Mouse (Mus musculus) MEL (cell line): ENCODE measurements around the gene Cgnl1. TPM values are rescaled to one million over a fixed set of nuclear protein-coding genes. Genes with fewer than 3 reads are reported as not detected.

Experiments
- DNase-seq: peaks from one replicate; pipeline ENCODE4 v3.0.0; 2011; ENCODE audit warnings: low read depth, low spot score
- H3K27ac ChIP-seq: 2 replicates; pipeline ENCODE4 v1.5.1; 2012; ENCODE audit warnings: low read depth, mild to moderate bottlenecking, control low read depth, low read length, moderate library complexity; ENCODE audit not compliant: control insufficient read depth
- H3K27me3 ChIP-seq, 2 experiments: fragments of 150-350 bp in 1 of 2; sonication (generic) in 1 of 2; 2 replicates each; pipeline ENCODE4 v1.6.1; 2012; ENCODE audit warnings: low read length in 2 of 2, mild to moderate bottlenecking in 2 of 2, improper control_type of control experiment in 1 of 2, moderate library complexity in 1 of 2; ENCODE audit not compliant: insufficient read depth in 2 of 2, control insufficient read depth in 1 of 2
- H3K36me3 ChIP-seq, 2 experiments: 2 replicates each; pipeline ENCODE4 v1.6.1; 2012 to 2014; ENCODE audit warnings: low read length in 2 of 2, improper control_type of control experiment in 1 of 2, inconsistent platforms in 1 of 2, mild to moderate bottlenecking in 1 of 2; ENCODE audit not compliant: insufficient read depth in 2 of 2, control insufficient read depth in 1 of 2
- H3K4me1 ChIP-seq, 2 experiments: fragments of 150-350 bp in 1 of 2; sonication (generic) in 1 of 2; 2 replicates each; pipeline ENCODE4 v1.6.1; 2012; ENCODE audit warnings: low read length in 2 of 2, improper control_type of control experiment in 1 of 2, mild to moderate bottlenecking in 1 of 2; ENCODE audit not compliant: insufficient read depth in 2 of 2, control insufficient read depth in 1 of 2
- H3K4me3 ChIP-seq, 2 experiments: fragments of 150-350 bp in 1 of 2; sonication (generic) in 1 of 2; 2 replicates each; pipeline ENCODE4 v1.5.1; 2012; ENCODE audit warnings: low read depth in 2 of 2, low read length in 2 of 2, mild to moderate bottlenecking in 2 of 2, moderate library complexity in 2 of 2, control low read depth in 1 of 2, improper control_type of control experiment in 1 of 2; ENCODE audit not compliant: control insufficient read depth in 1 of 2, insufficient read depth in 1 of 2
- H3K79me2 ChIP-seq: 2 replicates; pipeline ENCODE4 v1.6.1; 2012; ENCODE audit warnings: mild to moderate bottlenecking, low read length, moderate library complexity; ENCODE audit not compliant: control insufficient read depth, poor library complexity, insufficient read depth
- H3K9ac ChIP-seq: 2 replicates; pipeline ENCODE4 v1.6.1; 2012; ENCODE audit warnings: low read depth, mild to moderate bottlenecking, control low read depth, low read length, moderate library complexity; ENCODE audit not compliant: control insufficient read depth, poor library complexity, severe bottlenecking
- H3K9me3 ChIP-seq: fragments of 150-350 bp; sonication (generic); replicated peaks from 2 replicates; pipeline ENCODE4 v1.6.1; 2012; ENCODE audit warnings: mild to moderate bottlenecking, low read length, improper control_type of control experiment, moderate library complexity; ENCODE audit not compliant: insufficient read depth
- E2F4 ChIP-seq: IDR thresholded peaks from 2 replicates; pipeline ENCODE4 v1.6.1; 2011; ENCODE audit warnings: low read depth, low read length, improper control_type of control experiment, borderline replicate concordance
- ELF1 ChIP-seq: IDR thresholded peaks from 2 replicates; pipeline ENCODE4 v1.6.1; 2014; ENCODE audit warnings: low read depth, mild to moderate bottlenecking, inconsistent platforms, low read length, improper control_type of control experiment, moderate library complexity
- EP300 ChIP-seq, 2 experiments: IDR thresholded peaks; 2 replicates each; pipeline ENCODE4 v1.6.1; 2011; ENCODE audit warnings: improper control_type of control experiment in 2 of 2, low read length in 2 of 2, low read depth in 1 of 2, mild to moderate bottlenecking in 1 of 2
- HCFC1 ChIP-seq: IDR thresholded peaks from 2 replicates; pipeline ENCODE4 v1.6.1; 2012; ENCODE audit warnings: low read depth, mild to moderate bottlenecking, inconsistent platforms, low read length, improper control_type of control experiment, moderate library complexity
- JUND ChIP-seq: IDR thresholded peaks from 2 replicates; pipeline ENCODE4 v1.6.1; 2011; ENCODE audit warnings: low read depth, mild to moderate bottlenecking, improper control_type of control experiment, low read length
- MAFK ChIP-seq: IDR thresholded peaks from 2 replicates; pipeline ENCODE4 v1.6.1; 2011; ENCODE audit warnings: low read depth, mild to moderate bottlenecking, low read length, improper control_type of control experiment, borderline replicate concordance
- MAZ ChIP-seq: IDR thresholded peaks from 2 replicates; pipeline ENCODE4 v1.6.1; 2012; ENCODE audit warnings: low read depth, mild to moderate bottlenecking, inconsistent platforms, low read length, improper control_type of control experiment
- MEF2A ChIP-seq: IDR thresholded peaks from 2 replicates; pipeline ENCODE4 v1.6.1; 2014; ENCODE audit warnings: low read depth, mild to moderate bottlenecking, inconsistent platforms, low read length, improper control_type of control experiment; ENCODE audit not compliant: poor library complexity, insufficient replicate concordance, severe bottlenecking; ENCODE audit errors: extremely low read depth
- MYB ChIP-seq: IDR thresholded peaks from 2 replicates; pipeline ENCODE4 v1.6.1; 2011; ENCODE audit warnings: mild to moderate bottlenecking, low read depth, low read length, improper control_type of control experiment
- MYC ChIP-seq: IDR thresholded peaks from 2 replicates; pipeline ENCODE4 v1.6.1; 2011; ENCODE audit warnings: low read depth, mild to moderate bottlenecking, low read length, improper control_type of control experiment, moderate library complexity
- NRF1 ChIP-seq: IDR thresholded peaks from 2 replicates; pipeline ENCODE4 v1.6.1; 2014; ENCODE audit warnings: low read depth, mild to moderate bottlenecking, inconsistent platforms, low read length, improper control_type of control experiment, moderate library complexity; ENCODE audit not compliant: poor library complexity, insufficient read depth, severe bottlenecking
- POLR2A ChIP-seq, 2 experiments: IDR thresholded peaks; 2 replicates each; pipeline ENCODE4 v1.6.1; 2011 to 2012; ENCODE audit warnings: low read length in 2 of 2, mild to moderate bottlenecking in 2 of 2, control low read depth in 1 of 2, improper control_type of control experiment in 1 of 2, low read depth in 1 of 2, moderate library complexity in 1 of 2; ENCODE audit not compliant: control insufficient read depth in 1 of 2, insufficient read depth in 1 of 2, poor library complexity in 1 of 2
- SIN3A ChIP-seq: IDR thresholded peaks from 2 replicates; pipeline ENCODE4 v1.6.1; 2012; ENCODE audit warnings: low read length, improper control_type of control experiment, inconsistent platforms
- SMC3 ChIP-seq: IDR thresholded peaks from 2 replicates; pipeline ENCODE4 v1.6.1; 2011; ENCODE audit warnings: low read depth, low read length, improper control_type of control experiment
- TBP ChIP-seq: IDR thresholded peaks from 2 replicates; pipeline ENCODE4 v1.8.0; 2011; ENCODE audit warnings: low read depth, low read length, improper control_type of control experiment
- USF1 ChIP-seq: IDR thresholded peaks from 2 replicates; pipeline ENCODE4 v1.6.1; 2014; ENCODE audit warnings: low read depth, mild to moderate bottlenecking, inconsistent platforms, low read length, improper control_type of control experiment, moderate library complexity
- USF2 ChIP-seq, 2 experiments: IDR thresholded peaks; 2 replicates each; pipeline ENCODE4 v1.6.1; 2011 to 2012; ENCODE audit warnings: improper control_type of control experiment in 2 of 2, low read length in 2 of 2, borderline replicate concordance in 1 of 2, inconsistent platforms in 1 of 2, low read depth in 1 of 2, mild to moderate bottlenecking in 1 of 2; ENCODE audit not compliant: insufficient read depth in 1 of 2
- ZC3H11A ChIP-seq: IDR thresholded peaks from 2 replicates; pipeline ENCODE4 v1.6.1; 2012; ENCODE audit warnings: low read depth, mild to moderate bottlenecking, inconsistent platforms, low read length, improper control_type of control experiment
- ZNF384 ChIP-seq: IDR thresholded peaks from 2 replicates; pipeline ENCODE4 v1.6.1; 2012; ENCODE audit warnings: low read depth, mild to moderate bottlenecking, inconsistent platforms, low read length, improper control_type of control experiment
- polyA plus RNA-seq, 2 experiments: library from polyadenylated mRNA; stranded (reverse) in 1 of 2; unstranded in 1 of 2; fragments of >175 nt in 1 of 2; fragments of >200 nt in 1 of 2; gene quantifications; 2 replicates each; pipeline versions ENCODE4 v1.2.1 to v1.2.4; 2012; ENCODE audit warnings: low replicate concordance in 2 of 2, low read depth in 1 of 2; ENCODE audit not compliant: insufficient read length in 2 of 2, insufficient read depth in 1 of 2, missing spikeins in 1 of 2
- total RNA-seq: library from RNA; depleted of rRNA; stranded (reverse); fragments of 300-350 nt; gene quantifications from 2 replicates; pipeline ENCODE4 v1.2.3, GENCODE M21; 2012

Gene Cgnl1
- total and polyA plus RNA-seq, 3 experiments = 0.19 to 0.70 TPM; not detected in 1

DNA sequence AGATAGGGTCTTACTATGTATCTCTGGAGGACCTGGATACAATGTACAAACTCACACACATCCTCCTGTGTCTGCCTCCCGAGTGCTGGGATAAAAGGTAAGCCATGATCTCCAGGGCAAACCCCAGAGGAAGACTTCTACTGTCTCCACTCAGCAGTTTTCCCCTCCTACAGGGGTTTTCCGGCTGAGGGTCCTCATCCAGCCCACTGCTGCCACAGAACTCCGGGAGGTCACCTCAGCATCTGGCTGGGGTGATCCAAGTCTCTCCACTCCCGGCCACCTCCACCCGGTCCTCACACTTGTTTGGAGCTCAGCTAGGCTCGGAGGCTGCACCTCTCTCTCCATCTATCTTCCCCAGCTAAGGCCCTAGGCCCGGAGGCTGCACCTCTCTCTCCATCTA, 31.9 kb upstream of the Cgnl1 start:
- Histone ChIP-seq H3K79me2 (no peaks in the 10 kb centered on the region), H3K36me3 (no peaks in the 10 kb centered on the region), H3K4me3 (no peak overlapping the region)
- TF ChIP-seq MEF2A (no peak), SIN3A (no peak), SMC3 (no peak), USF2 (IDR thresholded peaks at IDR 0.05; ENCODE audit: borderline replicate concordance in 1 of 2, insufficient read depth in 1 of 2, low read depth in 1 of 2, low read length in 2 of 2) (no peak), MYB (no peak), EP300 (IDR thresholded peaks at IDR 0.05; ENCODE audit: low read depth in 1 of 2, low read length in 2 of 2) (no peak), USF1 (no peak), ZNF384 (no peak)
- TF ChIP-seq, all 39 proteins: peak for 0
- Histone ChIP-seq H3K4me1 (no peaks in the 10 kb centered on the region), H3K9me3 (no peaks in the 10 kb centered on the region), H3K27me3 (peaks cover 21 to 26% of the 10 kb centered on the region in 2 experiments), H3K27ac (no peak overlapping the region), H3K9ac (no peak overlapping the region)
- no peak for DNase-seq

DNA sequence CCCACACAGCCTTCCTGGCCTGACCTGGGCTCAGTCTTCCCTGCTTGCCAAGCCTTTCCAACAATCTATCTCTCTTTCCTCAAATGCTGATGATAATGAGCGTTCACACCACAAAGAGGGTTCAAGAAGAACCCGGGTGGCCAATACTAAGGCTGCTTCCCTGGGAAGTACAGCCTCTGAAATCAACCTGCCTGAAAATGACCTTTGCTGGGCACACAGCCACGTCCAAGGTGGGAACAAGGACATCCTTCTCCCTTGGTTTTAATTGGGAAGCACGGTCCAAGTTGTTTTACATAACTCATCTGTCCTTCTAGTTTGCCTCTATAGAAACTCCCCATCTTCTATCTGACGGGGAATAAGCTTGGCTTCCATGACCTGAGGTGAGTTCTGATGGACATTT, 28.2 kb upstream of the Cgnl1 start:
- H3K4me3 ChIP-seq = no peak overlapping the region
- H3K9ac ChIP-seq = no peak overlapping the region
- H3K79me2 ChIP-seq = no peaks in the 10 kb centered on the region
- H3K27ac ChIP-seq = no peak overlapping the region
- no peaks in the 10 kb centered on the region for H3K9me3 ChIP-seq
- no peak for TF ChIP-seq MYC
- TF ChIP-seq JUND = no peak
- TF ChIP-seq USF2 (IDR thresholded peaks at IDR 0.05; ENCODE audit: borderline replicate concordance in 1 of 2, insufficient read depth in 1 of 2, low read depth in 1 of 2, low read length in 2 of 2) = no peak
- no peak for TF ChIP-seq MYB
- TF ChIP-seq POLR2A (IDR thresholded peaks at IDR 0.05; ENCODE audit: control insufficient read depth in 1 of 2, insufficient read depth in 1 of 2, low read depth in 1 of 2, low read length in 2 of 2, poor library complexity in 1 of 2) = no peak
- no peak for TF ChIP-seq EP300 (IDR thresholded peaks at IDR 0.05; ENCODE audit: low read depth in 1 of 2, low read length in 2 of 2)
- TF ChIP-seq USF1 = no peak
- TF ChIP-seq ELF1 = no peak
- TF ChIP-seq ZC3H11A = no peak
- TF ChIP-seq MEF2A = no peak
- TF ChIP-seq MAZ = no peak
- no peak for TF ChIP-seq HCFC1
- TF ChIP-seq NRF1 = no peak
- no peak for TF ChIP-seq MAFK
- no peak for TF ChIP-seq TBP
- no peak for TF ChIP-seq E2F4
- no peaks in the 10 kb centered on the region for H3K4me1 ChIP-seq
- peaks cover 26 to 40% of the 10 kb centered on the region in 2 experiments for H3K27me3 ChIP-seq
- no peak for DNase-seq
- no peaks in the 10 kb centered on the region for H3K36me3 ChIP-seq
